In genomic region chr4:48734854-48735564, GRCm38 (mm10) we compare ENCODE assay signal across 13 mouse cellular contexts.
DNase-seq lines count a peak whose midpoint lies in the region; ATAC-seq and TF ChIP-seq lines count a peak whose summit lies in the region.
"Had no signal": no experiment of that assay in that cellular context is flagged by ENCODE, and none has a peak within 500 bp of the region (broad histone marks: within the 10 kb centered on the region; RNA-seq: fewer than 3 reads in every experiment).

No protein-coding gene starts in this region.

- TF ChIP-seq EP300 in heart, postnatal 0 days (IDR thresholded peaks at IDR 0.05; ENCODE audit: low read depth), result no peak

- peaks cover 10% of the 10 kb centered on the region; the same call in 1 of the 2 replicates for H3K4me1 ChIP-seq in heart, postnatal 0 days (ENCODE audit: control insufficient read depth, insufficient read depth)
- no peaks in the 10 kb centered on the region for H3K4me1 ChIP-seq in heart, embryonic 10.5 days
- H3K4me1 ChIP-seq in neural tube, embryonic 11.5 days (ENCODE audit: control insufficient read depth, insufficient read depth, low read length), result no peaks in the 10 kb centered on the region
- H3K4me1 ChIP-seq: hindbrain, embryonic 12.5 days had no signal

- no peak overlapping the region for H3K27ac ChIP-seq in heart, postnatal 0 days (ENCODE audit: low read depth)
- no peak overlapping the region for H3K27ac ChIP-seq in heart, embryonic 10.5 days
- H3K27ac ChIP-seq in neural tube, embryonic 11.5 days (ENCODE audit: low read depth, low read length), result no peak overlapping the region
- H3K27ac ChIP-seq: hindbrain, embryonic 12.5 days; limb, embryonic 15.5 days had no signal

- no peaks in the 10 kb centered on the region for H3K36me3 ChIP-seq in heart, postnatal 0 days (replicated peaks; ENCODE audit: control insufficient read depth, insufficient read depth, low read length)
- H3K36me3 ChIP-seq in heart, embryonic 10.5 days, result no peaks in the 10 kb centered on the region
- no peaks in the 10 kb centered on the region for H3K36me3 ChIP-seq in neural tube, embryonic 11.5 days (ENCODE audit: control insufficient read depth, insufficient read depth, low read length)
- H3K36me3 ChIP-seq in splenic B cell, adult 2 months (ENCODE audit: control insufficient read depth, insufficient read depth, low read length, poor library complexity, severe bottlenecking), result no peaks in the 10 kb centered on the region
- H3K36me3 ChIP-seq: hindbrain, embryonic 12.5 days; limb, embryonic 15.5 days had no signal

- ATAC-seq in heart, postnatal 0 days (ENCODE audit: insufficient read depth, low read depth), result peak; percentile 27; the same call in 1 of the 2 replicates
- ATAC-seq in neural tube, embryonic 11.5 days (ENCODE audit: insufficient read depth, low FRiP score, low TSS enrichment), result no peak
- ATAC-seq in granulocyte monocyte progenitor cell, adult 5-6 weeks (replicated peaks; ENCODE audit: poor library complexity, severe bottlenecking), result peak; percentile 81
- ATAC-seq: forebrain, postnatal 0 days had no signal

- H3K4me3 ChIP-seq in heart, postnatal 0 days (ENCODE audit: low read depth, low read length), result no peak overlapping the region
- H3K4me3 ChIP-seq in heart, embryonic 10.5 days, result no peak overlapping the region
- no peak overlapping the region for H3K4me3 ChIP-seq in neural tube, embryonic 11.5 days (ENCODE audit: low read depth, low read length)
- H3K4me3 ChIP-seq: hindbrain, embryonic 12.5 days; limb, embryonic 15.5 days had no signal

- WGBS in heart, postnatal 0 days, result 40% methylated on average over 10 of the region's 10 CpGs
- WGBS in heart, embryonic 10.5 days, result 65% methylated on average over 10 of the region's 10 CpGs
- WGBS in neural tube, embryonic 11.5 days, result 70% methylated on average over 10 of the region's 10 CpGs

- H3K27me3 ChIP-seq in heart, postnatal 0 days (ENCODE audit: control insufficient read depth, insufficient read depth, low read length), result no peaks in the 10 kb centered on the region
- H3K27me3 ChIP-seq in heart, embryonic 10.5 days (ENCODE audit: insufficient read depth, poor library complexity, severe bottlenecking), result no peaks in the 10 kb centered on the region
- H3K27me3 ChIP-seq in neural tube, embryonic 11.5 days (ENCODE audit: control insufficient read depth, insufficient read depth, low read length), result no peaks in the 10 kb centered on the region
- H3K27me3 ChIP-seq in splenic B cell, adult 2 months (ENCODE audit: control insufficient read depth, insufficient read depth, low read length, poor library complexity, severe bottlenecking), result no peaks in the 10 kb centered on the region
- H3K27me3 ChIP-seq: limb, embryonic 15.5 days had no signal

- no peak overlapping the region for H3K9ac ChIP-seq in heart, postnatal 0 days (replicated peaks; ENCODE audit: low read depth, low read length)
- H3K9ac ChIP-seq in neural tube, embryonic 11.5 days (ENCODE audit: low read length), result no peak overlapping the region
- H3K9ac ChIP-seq: forebrain, postnatal 0 days; hindbrain, embryonic 12.5 days; limb, embryonic 15.5 days had no signal

- H3K4me2 ChIP-seq in heart, postnatal 0 days (ENCODE audit: low read depth, low read length), result no peak overlapping the region
- no peak overlapping the region for H3K4me2 ChIP-seq in neural tube, embryonic 11.5 days (ENCODE audit: low read depth)
- H3K4me2 ChIP-seq: hindbrain, embryonic 12.5 days; limb, embryonic 15.5 days had no signal

- H3K9me3 ChIP-seq in heart, postnatal 0 days (replicated peaks; ENCODE audit: control insufficient read depth, low read length), result no peaks in the 10 kb centered on the region
- H3K9me3 ChIP-seq in heart, embryonic 10.5 days, result no peaks in the 10 kb centered on the region
- no peaks in the 10 kb centered on the region for H3K9me3 ChIP-seq in neural tube, embryonic 11.5 days (ENCODE audit: control insufficient read depth, low read length)
- H3K9me3 ChIP-seq: hindbrain, embryonic 12.5 days; limb, embryonic 15.5 days had no signal

- TF ChIP-seq CTCF in heart, postnatal 0 days (IDR thresholded peaks at IDR 0.05; ENCODE audit: low read depth), result no peak

- DNase-seq in heart, postnatal 0 days (ENCODE audit: low spot score), result no peak
- no peak for DNase-seq in heart, embryonic 10.5 days (ENCODE audit: low spot score)
- peak; percentile 18 for DNase-seq in neural tube, embryonic 11.5 days (ENCODE audit: low spot score)
- no peak for DNase-seq in neural tube, embryonic 10.5 days (ENCODE audit: extremely low spot score, low spot score)
- peak; percentile 9 for DNase-seq in splenic B cell, adult 2 months (ENCODE audit: low read depth, low spot score)
- DNase-seq in embryo, embryonic 11 days, result no peak
- DNase-seq: cerebellum, adult 9-10 months; forebrain, postnatal 0 days; kidney, adult 9 months; layer of hippocampus, adult 9-11 months had no signal

Comparison
In these comparisons a context has a peak if more than half of its experiments do, and no peak if none do; other contexts are left out.
1. DNase-seq: peak in neural tube, embryonic 11.5 days (single experiment) and splenic B cell, adult 2 months (single experiment); none in heart, postnatal 0 days (single experiment), heart, embryonic 10.5 days (single experiment), neural tube, embryonic 10.5 days (single experiment) and embryo, embryonic 11 days (single experiment).